Mouse (Mus musculus) kidney, adult 10 weeks (tissue): ENCODE measurements around the gene Mettl23. TPM values are rescaled to one million over a fixed set of nuclear protein-coding genes. Genes with fewer than 3 reads are reported as not detected.

Source experiments
- polyA plus RNA-seq: library from polyadenylated mRNA; stranded (reverse); fragments of 350-450 nt; fragmentation: Illumina TruSeq; extraction: RNeasy Lipid Tissue Mini Kit (QIAGEN cat#74804); gene quantifications from one replicate; pipeline ENCODE4 v1.2.3, GENCODE M21; 2014; ENCODE audit warnings: low read depth, low replicate concordance

Mettl23 gene
- polyA plus RNA-seq = 60.9 TPM

GRCm38 (mm10) chr11:116843261-116844233 is at the start of gene Mettl23, which contains the start of gene Jmjd6:
Gene Mettl23 (plus strand): TSS chr11:116843278.
Gene Jmjd6 (minus strand): TSS chr11:116843449.

GRCm38 (mm10) chr11:116827534-116828165 is 15.4 kb upstream of the Mettl23 start, which contains the start of gene Mxra7:
Gene Mxra7 (minus strand): TSS chr11:116828046.

GRCm38 (mm10) chr11:116852291-116852890 is 9.3 kb downstream of the Mettl23 start, which contains the start of gene Mfsd11:
Gene Mfsd11 (plus strand): TSS chr11:116852440.

GRCm38 (mm10) chr11:116852891-116853511 is 9.9 kb downstream of the Mettl23 start, which contains the start of gene Srsf2:
Gene Srsf2 (minus strand): TSS chr11:116853094.

Other genes with a start within 250 kb of the Mettl23 start
- gene Rhbdf2, start 216.3 kb upstream of the Mettl23 start, polyA plus RNA-seq = 0.20 TPM
- not detected for gene Prcd, start 189.7 kb upstream of the Mettl23 start, polyA plus RNA-seq
- 0.24 TPM for gene Cygb, start 189.0 kb upstream of the Mettl23 start, polyA plus RNA-seq
- gene St6galnac1, start 67.8 kb upstream of the Mettl23 start, polyA plus RNA-seq = not detected
- 6.0 TPM for gene Mxra7, start 15.2 kb upstream of the Mettl23 start, polyA plus RNA-seq
- gene Jmjd6, start 171 bp downstream of the Mettl23 start, polyA plus RNA-seq = 8.4 TPM
- gene Mfsd11, start 9.2 kb downstream of the Mettl23 start, polyA plus RNA-seq = 31.9 TPM
- gene Srsf2, start 9.8 kb downstream of the Mettl23 start, polyA plus RNA-seq = 336 TPM
- not detected for gene Mgat5b, start 75.6 kb downstream of the Mettl23 start, polyA plus RNA-seq